Mouse (Mus musculus) heart, embryonic 13.5 days (tissue): ENCODE data around the gene Snx10. TPM values are rescaled to one million over a fixed set of nuclear protein-coding genes. Genes with fewer than 3 reads are reported as not detected.

ENCODE experiments used
- ATAC-seq: fragments of 200-750 bp; cut with Nextera tagmentation; 2 replicates; pipeline ENCODE4 v1.8.0; 2017; ENCODE audit warnings: moderate TSS enrichment; ENCODE audit not compliant: insufficient number of reproducible peaks, low FRiP score, low TSS enrichment; ENCODE audit errors: extremely low read depth
- H3K27ac ChIP-seq: fragments of 300-500 bp; sonication (generic); replicated peaks from 2 replicates; pipeline ENCODE4 v1.5.1; 2015; ENCODE audit warnings: moderate library complexity, mild to moderate bottlenecking, inconsistent platforms
- H3K27me3 ChIP-seq: fragments of 300-500 bp; sonication (generic); replicated peaks from 2 replicates; pipeline ENCODE4 v1.6.1; 2015; ENCODE audit warnings: mild to moderate bottlenecking, inconsistent platforms
- H3K36me3 ChIP-seq: fragments of 300-500 bp; sonication (generic); 2 replicates; pipeline ENCODE4 v1.6.1; 2015; ENCODE audit warnings: mild to moderate bottlenecking, inconsistent platforms
- H3K4me1 ChIP-seq: fragments of 300-500 bp; sonication (generic); 2 replicates; pipeline ENCODE4 v1.6.1; 2015; ENCODE audit warnings: inconsistent platforms
- H3K4me2 ChIP-seq: fragments of 300-500 bp; sonication (generic); 2 replicates; pipeline ENCODE4 v1.6.1; 2015; ENCODE audit warnings: inconsistent platforms, mild to moderate bottlenecking, moderate library complexity
- H3K4me3 ChIP-seq: fragments of 300-500 bp; sonication (generic); 2 replicates; pipeline ENCODE4 v1.5.1; 2015; ENCODE audit warnings: moderate library complexity, mild to moderate bottlenecking, inconsistent platforms
- H3K9ac ChIP-seq: fragments of 300-500 bp; sonication (generic); 2 replicates; pipeline ENCODE4 v1.6.1; 2015; ENCODE audit warnings: inconsistent platforms, mild to moderate bottlenecking, moderate library complexity
- H3K9me3 ChIP-seq: fragments of 300-500 bp; sonication (generic); 2 replicates; pipeline ENCODE4 v1.6.1; 2016; ENCODE audit warnings: inconsistent platforms
- WGBS: fragments of 180-500 bp; shearing (Covaris S2); methylation state at CpG from one replicate; pipeline ENCODE4 v1.1.7; 2015; ENCODE audit warnings: mixed read lengths; 5-methylcytosine and 5-hydroxymethylcytosine counted together
- polyA plus RNA-seq: library from polyadenylated mRNA; unstranded; fragments of >200 nt; fragmentation: Nextera tagmentation; extraction: Ambion mirVana; gene quantifications from 2 replicates; pipeline ENCODE4 v1.2.1, GENCODE M21; 2015

Gene Snx10
- polyA plus RNA-seq, 1 experiment from 2014 or later = 16.6 TPM

- H3K9ac ChIP-seq = no peak overlapping the region
- H3K36me3 ChIP-seq = no peaks in the 10 kb centered on the region
- no peak overlapping the region for H3K4me3 ChIP-seq
- H3K9me3 ChIP-seq = no peaks in the 10 kb centered on the region
- no peak overlapping the region for H3K4me2 ChIP-seq
- peaks cover 15% of the 10 kb centered on the region for H3K4me1 ChIP-seq
- no peak overlapping the region for H3K27ac ChIP-seq
- peaks cover 11% of the 10 kb centered on the region for H3K27me3 ChIP-seq
- WGBS = 75% methylated on average over 4 of the region's 4 CpGs
- no peak for ATAC-seq
Observed at GRCm38 (mm10) chr6:51611621-51612020, 87.9 kb downstream of the Snx10 start.

DNA sequence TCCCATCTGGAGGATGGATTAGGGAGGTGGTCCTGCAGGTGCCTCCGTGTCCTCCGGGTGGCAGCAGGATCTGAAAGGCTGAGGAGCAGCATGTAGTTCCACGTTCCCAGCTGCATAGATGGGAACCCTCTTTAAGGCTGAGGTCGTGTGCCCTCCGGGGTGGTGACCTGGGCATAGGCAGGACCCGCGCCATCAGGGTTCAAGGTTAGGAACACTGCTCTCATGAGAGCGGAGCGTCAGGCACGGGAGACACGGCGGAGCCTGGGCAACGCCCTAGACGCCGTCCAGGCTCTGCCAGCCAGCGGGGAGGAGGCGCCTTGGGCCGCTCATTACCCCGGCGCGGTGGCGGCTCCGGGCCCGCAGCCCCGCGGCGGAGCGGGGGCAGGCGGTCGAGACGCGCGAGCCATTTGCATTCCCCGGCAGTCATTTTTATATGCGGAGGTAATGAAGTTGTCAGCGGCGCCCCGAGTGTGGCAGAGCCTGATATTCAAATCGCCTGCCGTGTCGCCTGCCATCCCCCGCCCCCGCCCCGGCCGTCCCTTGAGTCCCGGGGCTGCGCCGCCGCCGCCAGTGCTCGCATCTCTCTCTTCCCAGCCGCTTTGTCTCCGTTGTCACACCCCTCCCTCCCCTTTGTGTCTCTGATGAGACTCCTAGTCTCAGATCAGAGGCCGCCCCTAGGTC is 88.8 kb downstream of the Snx10 start:
- H3K4me1 ChIP-seq = peaks cover 10% of the 10 kb centered on the region
- ATAC-seq = no peak
- under 1% methylated on average over 54 of the region's 54 CpGs for WGBS
- H3K36me3 ChIP-seq = no peaks in the 10 kb centered on the region
- H3K4me2 ChIP-seq = peak overlapping the region; percentile 90
- peak overlapping the region; percentile 76 for H3K4me3 ChIP-seq
- H3K27ac ChIP-seq = no peak overlapping the region
- H3K9ac ChIP-seq = peak overlapping the region; percentile 85
- peaks cover 11% of the 10 kb centered on the region for H3K27me3 ChIP-seq
- no peaks in the 10 kb centered on the region for H3K9me3 ChIP-seq

- no peak for ATAC-seq
Observed at GRCm38 (mm10) chr6:51613661-51614060, 90.0 kb downstream of the Snx10 start.

DNA sequence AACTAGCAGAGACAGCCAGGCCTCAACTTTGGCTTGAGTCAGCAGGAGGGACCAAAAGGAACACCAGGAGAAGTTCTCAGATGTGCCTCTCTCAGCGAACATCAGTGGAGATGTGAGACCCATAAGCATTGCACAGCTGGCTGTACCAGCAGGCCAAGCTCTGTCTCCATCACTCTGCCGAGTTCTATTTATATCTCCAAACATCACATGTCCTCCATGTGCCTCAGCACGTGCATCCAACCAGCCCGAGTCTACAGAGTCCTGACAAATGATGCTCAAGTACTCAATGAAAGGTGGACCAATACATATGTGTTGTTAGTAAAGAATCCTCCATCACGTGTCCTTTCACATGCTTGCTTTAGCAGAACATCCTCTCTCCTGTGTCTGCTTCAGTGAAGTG is 103.1 kb downstream of the Snx10 start:
- Histone ChIP-seq H3K4me1 (0 out of 2 replicates have a peak, but pooled peaks cover 5% of the 10 kb centered on the region), H3K36me3 (no peaks in the 10 kb centered on the region), H3K27me3 (no peaks in the 10 kb centered on the region), H3K9ac (no peak overlapping the region), H3K27ac (no peak overlapping the region), H3K4me2 (no peak overlapping the region), H3K9me3 (no peaks in the 10 kb centered on the region), H3K4me3 (no peak overlapping the region)
- ATAC-seq = no peak
- 67% methylated on average over 5 of the region's 5 CpGs for WGBS

More at GRCm38 (mm10) chr6:51613661-51614060, 90.0 kb downstream of the Snx10 start:
- peaks cover 10% of the 10 kb centered on the region for H3K4me1 ChIP-seq
- H3K36me3 ChIP-seq = no peaks in the 10 kb centered on the region
- H3K27ac ChIP-seq = no peak overlapping the region
- peaks cover 11% of the 10 kb centered on the region for H3K27me3 ChIP-seq
- no peak overlapping the region for H3K4me2 ChIP-seq
- WGBS = 77% methylated on average over 11 of the region's 11 CpGs
- H3K4me3 ChIP-seq = no peak overlapping the region
- H3K9ac ChIP-seq = no peak overlapping the region
- H3K9me3 ChIP-seq = no peaks in the 10 kb centered on the region

- H3K27ac ChIP-seq = no peak overlapping the region
- no peaks in the 10 kb centered on the region for H3K9me3 ChIP-seq
- no peak overlapping the region for H3K4me2 ChIP-seq
- H3K27me3 ChIP-seq = no peaks in the 10 kb centered on the region
- H3K4me1 ChIP-seq = peaks cover 23% of the 10 kb centered on the region
- no peaks in the 10 kb centered on the region for H3K36me3 ChIP-seq
- H3K9ac ChIP-seq = no peak overlapping the region
- no peak overlapping the region for H3K4me3 ChIP-seq
- ATAC-seq = no peak
- WGBS = 37% methylated on average over 3 of the region's 3 CpGs
Observed at GRCm38 (mm10) chr6:51629671-51630070, 106.0 kb downstream of the Snx10 start.

- H3K4me2 ChIP-seq = no peak overlapping the region
- H3K27ac ChIP-seq = no peak overlapping the region
Observed at GRCm38 (mm10) chr6:51630184-51630583, 106.5 kb downstream of the Snx10 start.

DNA sequence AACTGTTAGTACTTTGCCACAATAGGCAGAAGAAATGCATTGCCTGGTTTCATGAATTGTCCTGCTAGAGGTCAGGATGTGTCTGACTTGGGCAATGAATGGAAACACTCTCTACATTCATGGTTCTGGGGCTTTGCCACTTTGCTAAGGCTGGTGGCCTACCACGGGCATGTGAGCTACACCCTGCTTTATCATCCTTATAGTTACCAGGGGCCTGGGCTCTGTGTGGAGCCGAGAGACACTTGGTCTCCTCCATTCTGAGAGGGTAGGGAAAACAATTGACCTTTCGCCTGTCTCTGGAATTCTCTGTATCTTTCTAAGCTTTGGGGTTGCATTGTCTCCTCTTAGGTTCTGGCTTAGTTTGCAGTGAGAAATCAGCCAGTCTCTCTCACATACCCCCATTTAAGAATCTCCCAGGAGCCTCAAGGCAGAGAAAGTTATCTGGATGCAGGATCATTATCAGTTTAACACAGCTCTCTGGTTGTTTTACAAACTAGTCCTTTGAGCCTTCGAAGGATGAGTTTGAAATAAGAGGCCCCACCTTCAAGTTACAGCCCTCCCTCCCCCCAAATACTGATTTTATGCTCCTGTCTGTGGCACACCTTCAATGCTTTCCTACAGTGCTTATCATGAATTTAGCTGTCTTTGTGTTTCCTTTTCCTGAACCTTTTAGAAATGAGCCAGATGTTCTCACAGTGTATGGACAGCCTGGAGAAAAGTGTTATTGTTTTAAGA is 109.4 kb downstream of the Snx10 start:
- no peak overlapping the region for H3K9ac ChIP-seq
- H3K27me3 ChIP-seq = no peaks in the 10 kb centered on the region
- H3K4me2 ChIP-seq = peak overlapping the region; percentile 42
- no peak overlapping the region for H3K4me3 ChIP-seq
- ATAC-seq = no peak
- peaks cover 32% of the 10 kb centered on the region for H3K4me1 ChIP-seq
- H3K9me3 ChIP-seq = no peaks in the 10 kb centered on the region
- H3K36me3 ChIP-seq = no peaks in the 10 kb centered on the region
- 29% methylated on average over 4 of the region's 4 CpGs for WGBS
- peak overlapping the region; percentile 72 for H3K27ac ChIP-seq

More at GRCm38 (mm10) chr6:51630184-51630583, 106.5 kb downstream of the Snx10 start:
- Histone ChIP-seq H3K4me3 (no peak overlapping the region), H3K36me3 (no peaks in the 10 kb centered on the region), H3K9ac (no peak overlapping the region), H3K9me3 (no peaks in the 10 kb centered on the region), H3K4me1 (peaks cover 27% of the 10 kb centered on the region), H3K27me3 (no peaks in the 10 kb centered on the region)
- 26% methylated on average over 2 of the region's 2 CpGs for WGBS
- ATAC-seq = no peak

DNA sequence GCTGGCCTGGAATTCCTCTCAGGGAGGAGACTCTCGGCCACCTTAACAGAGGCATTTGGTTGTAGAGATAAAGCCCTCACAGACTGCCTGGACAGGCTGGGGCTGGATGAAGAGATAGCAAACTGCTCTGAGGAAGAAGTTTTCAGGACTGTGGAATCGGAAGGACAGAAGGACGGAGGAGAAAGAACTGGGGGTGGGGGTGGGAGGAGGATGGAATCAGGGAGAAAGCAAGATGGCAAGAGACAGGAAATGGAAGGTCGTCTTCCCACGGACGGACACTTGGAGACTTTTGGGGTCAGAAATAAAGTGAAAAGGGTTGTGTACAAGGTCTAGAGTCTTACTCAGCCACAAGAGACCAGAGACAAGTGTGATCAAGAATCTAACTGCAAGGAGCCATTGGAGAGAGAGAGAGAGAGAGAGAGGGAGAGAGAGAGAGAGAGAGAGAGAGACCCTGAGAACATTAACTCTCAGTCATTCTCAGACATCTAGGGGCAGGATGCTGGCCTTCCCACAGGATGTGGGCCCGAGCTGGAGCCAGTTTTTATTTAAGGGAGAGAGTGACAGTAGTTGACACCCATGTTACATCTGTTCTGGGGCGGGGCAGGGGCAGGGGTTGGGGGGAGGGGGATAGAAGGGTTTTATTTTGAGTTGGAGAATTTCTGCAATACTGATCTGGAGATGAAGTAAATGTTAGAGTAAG is 110.1 kb downstream of the Snx10 start:
- no peak overlapping the region for H3K4me3 ChIP-seq
- H3K36me3 ChIP-seq = no peaks in the 10 kb centered on the region
- no peaks in the 10 kb centered on the region for H3K27me3 ChIP-seq
- ATAC-seq = peak; percentile 31; the same call in 1 of the 2 replicates
- 14% methylated on average over 8 of the region's 8 CpGs for WGBS
- H3K9ac ChIP-seq = no peak overlapping the region
- peak overlapping the region; percentile 72 for H3K27ac ChIP-seq
- peaks cover 32% of the 10 kb centered on the region for H3K4me1 ChIP-seq
- H3K9me3 ChIP-seq = no peaks in the 10 kb centered on the region
- peak overlapping the region; percentile 42 for H3K4me2 ChIP-seq

DNA sequence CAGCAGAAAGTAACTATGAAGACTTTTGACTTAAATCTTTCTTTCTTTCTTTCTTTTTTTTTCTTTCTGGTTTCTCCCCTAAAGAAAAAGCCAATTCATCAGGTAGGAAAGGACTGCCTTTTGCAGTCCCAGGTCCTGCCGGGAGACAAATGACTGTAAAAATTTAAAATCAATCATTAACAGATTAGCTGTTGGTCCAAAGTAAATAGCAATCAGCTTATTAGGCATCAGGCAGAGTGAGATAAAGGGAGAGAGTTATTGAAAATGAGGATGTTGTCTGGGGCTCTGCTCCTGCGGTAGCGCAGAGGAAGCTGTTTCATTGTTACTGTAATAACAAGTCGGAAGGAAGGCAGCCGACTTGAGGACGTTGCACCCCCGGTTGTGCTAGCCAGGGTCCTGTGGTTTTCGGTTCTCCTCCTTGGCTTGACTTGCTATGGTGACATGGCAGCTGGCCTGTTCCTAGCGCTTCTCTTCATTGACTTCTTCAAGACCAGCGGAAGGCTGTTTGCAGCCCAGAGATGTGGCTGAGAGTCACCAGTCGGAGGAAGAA is 112.4 kb downstream of the Snx10 start:
- no peak for ATAC-seq
- WGBS = 62% methylated on average over 11 of the region's 11 CpGs
- H3K9me3 ChIP-seq = no peaks in the 10 kb centered on the region
- peaks cover 27% of the 10 kb centered on the region for H3K4me1 ChIP-seq
- no peak overlapping the region for H3K27ac ChIP-seq
- no peak overlapping the region for H3K9ac ChIP-seq
- no peak overlapping the region for H3K4me2 ChIP-seq
- H3K4me3 ChIP-seq = no peak overlapping the region
- no peaks in the 10 kb centered on the region for H3K36me3 ChIP-seq
- H3K27me3 ChIP-seq = no peaks in the 10 kb centered on the region
